Mouse (Mus musculus) CD4-positive, CD25-positive, alpha-beta regulatory T cell, adult 2 months (primary cell): Measurements from ENCODE around the gene Frmd5.
A peak's percentile ranks its signal among the peaks of the same experiment; 100 is the strongest.

ENCODE experiments used
- DNase-seq: peaks from one replicate; pipeline ENCODE4 v3.0.0-alpha.2; 2012; ENCODE audit warnings: low read depth, low spot score

Gene Frmd5

GRCm38 (mm10) chr2:121621262-121622163 is 185.4 kb downstream of the Frmd5 start:
- no peak for DNase-seq

GRCm38 (mm10) chr2:121620582-121621261 is 186.2 kb downstream of the Frmd5 start:
- no peak for DNase-seq

GRCm38 (mm10) chr2:121615199-121615559 is 191.7 kb downstream of the Frmd5 start:
- no peak for DNase-seq

GRCm38 (mm10) chr2:121614483-121615198 is 192.2 kb downstream of the Frmd5 start:
- no peak for DNase-seq

- DNase-seq, result no peak
These were observed 194.8 kb downstream of the Frmd5 start for GRCm38 (mm10) chr2:121612112-121612511.

- no peak for DNase-seq
These were observed 196.6 kb downstream of the Frmd5 start for GRCm38 (mm10) chr2:121610008-121610884.

GRCm38 (mm10) chr2:121609141-121609724 is 197.7 kb downstream of the Frmd5 start:
- no peak for DNase-seq

- DNase-seq, result no peak
These were observed 204.5 kb downstream of the Frmd5 start for GRCm38 (mm10) chr2:121602397-121602796.

- DNase-seq, result no peak
These were observed 205.3 kb downstream of the Frmd5 start for GRCm38 (mm10) chr2:121601543-121601942.

GRCm38 (mm10) chr2:121600736-121601135 is 206.2 kb downstream of the Frmd5 start:
- DNase-seq, result no peak

GRCm38 (mm10) chr2:121598249-121598648 is 208.6 kb downstream of the Frmd5 start:
- DNase-seq, result no peak

- no peak for DNase-seq
These were observed 210.3 kb downstream of the Frmd5 start for GRCm38 (mm10) chr2:121596621-121597020.

- peak; percentile 5 for DNase-seq
These were observed 212.1 kb downstream of the Frmd5 start for GRCm38 (mm10) chr2:121594660-121595291.

- no peak for DNase-seq
These were observed 212.8 kb downstream of the Frmd5 start for GRCm38 (mm10) chr2:121594131-121594530.

GRCm38 (mm10) chr2:121588309-121588694 is 218.6 kb downstream of the Frmd5 start:
- DNase-seq, result no peak

GRCm38 (mm10) chr2:121587523-121588308 is 219.2 kb downstream of the Frmd5 start:
- no peak for DNase-seq

GRCm38 (mm10) chr2:121584705-121585104 is 222.2 kb downstream of the Frmd5 start:
- DNase-seq, result no peak

- no peak for DNase-seq
These were observed 223.3 kb downstream of the Frmd5 start for GRCm38 (mm10) chr2:121583468-121584116.

GRCm38 (mm10) chr2:121582809-121583376 is 224.0 kb downstream of the Frmd5 start:
- DNase-seq, result no peak
